Mouse (Mus musculus): ENCODE results near the gene Lrch1. TPM values are rescaled to one million over a fixed set of nuclear protein-coding genes. Genes with fewer than 3 reads are reported as not detected.

The Lrch1 gene
- 10 to 100 TPM; 16.8 to 17.9 TPM for total RNA-seq (2021)

- DNase-seq (ENCODE audit: low spot score) = peak; percentile 74
- intact Hi-C loops (cut with DNase I) = loop anchor here (2.0 to 5.0 kb wide), 4 partner anchors 33 to 95 kb away; no protein-coding TSS in a partner anchor
These were observed at the start of gene Lrch1 for GRCm38 (mm10) chr14:74947376-74948013. Gene Lrch1 (minus strand): TSS chr14:74947876.

- no peak for DNase-seq (ENCODE audit: low spot score)
- intact Hi-C loops (cut with DNase I) = no loop called here
These were observed 49.4 kb upstream of the Lrch1 start for GRCm38 (mm10) chr14:74997041-74997440.

GRCm38 (mm10) chr14:74996556-74996955 is 48.9 kb upstream of the Lrch1 start:
- intact Hi-C loops (cut with DNase I) = no loop called here
- DNase-seq (ENCODE audit: low spot score) = no peak

GRCm38 (mm10) chr14:74990504-74990903 is 42.8 kb upstream of the Lrch1 start:
- DNase-seq (ENCODE audit: low spot score) = no peak
- intact Hi-C loops (cut with DNase I) = loop anchor here (1.0 kb wide), 1 partner anchor 226 kb away; no protein-coding TSS in a partner anchor

GRCm38 (mm10) chr14:74989909-74990308 is 42.2 kb upstream of the Lrch1 start:
- intact Hi-C loops (cut with DNase I) = loop anchor here (1.0 to 5.0 kb wide), 2 partner anchors 43 to 226 kb away; partner anchors contain the start of gene Lrch1
- DNase-seq (ENCODE audit: low spot score) = no peak

- intact Hi-C loops (cut with DNase I) = loop anchor here (5.0 kb wide), 1 partner anchor 42 kb away; the partner anchor contains the start of gene Lrch1
- no peak for DNase-seq (ENCODE audit: low spot score)
These were observed 41.6 kb upstream of the Lrch1 start for GRCm38 (mm10) chr14:74989322-74989721.

GRCm38 (mm10) chr14:74986527-74986926 is 38.9 kb upstream of the Lrch1 start:
- DNase-seq (ENCODE audit: low spot score) = no peak
- intact Hi-C loops (cut with DNase I) = loop anchor here (5.0 kb wide), 1 partner anchor 39 kb away; the partner anchor contains the start of gene Lrch1

- no peak for DNase-seq (ENCODE audit: low spot score)
- intact Hi-C loops (cut with DNase I) = loop anchor here (5.0 kb wide), 1 partner anchor 38 kb away; the partner anchor contains the start of gene Lrch1
These were observed 38.0 kb upstream of the Lrch1 start for GRCm38 (mm10) chr14:74985658-74986057.

GRCm38 (mm10) chr14:74984817-74985391 is 37.2 kb upstream of the Lrch1 start:
- intact Hi-C loops (cut with DNase I) = loop anchor here (5.0 kb wide), 1 partner anchor 38 kb away; the partner anchor contains the start of gene Lrch1
- DNase-seq (ENCODE audit: low spot score) = no peak

- no peak for DNase-seq (ENCODE audit: low spot score)
- intact Hi-C loops (cut with DNase I) = no loop called here
These were observed 35.4 kb upstream of the Lrch1 start for GRCm38 (mm10) chr14:74983079-74983478.

- DNase-seq (ENCODE audit: low spot score) = no peak
- intact Hi-C loops (cut with DNase I) = no loop called here
These were observed 33.3 kb upstream of the Lrch1 start for GRCm38 (mm10) chr14:74981016-74981415.

- intact Hi-C loops (cut with DNase I) = no loop called here
- no peak for DNase-seq (ENCODE audit: low spot score)
These were observed 29.3 kb upstream of the Lrch1 start for GRCm38 (mm10) chr14:74976972-74977371.

GRCm38 (mm10) chr14:74974136-74974651 is 26.5 kb upstream of the Lrch1 start:
- intact Hi-C loops (cut with DNase I) = no loop called here
- peak; percentile 14 for DNase-seq (ENCODE audit: low spot score)

GRCm38 (mm10) chr14:74972687-74973086 is 25.0 kb upstream of the Lrch1 start:
- intact Hi-C loops (cut with DNase I) = no loop called here
- DNase-seq (ENCODE audit: low spot score) = no peak

GRCm38 (mm10) chr14:74972216-74972615 is 24.5 kb upstream of the Lrch1 start:
- intact Hi-C loops (cut with DNase I) = no loop called here
- no peak for DNase-seq (ENCODE audit: low spot score)

- intact Hi-C loops (cut with DNase I) = no loop called here
- DNase-seq (ENCODE audit: low spot score) = no peak
These were observed 15.7 kb upstream of the Lrch1 start for GRCm38 (mm10) chr14:74963402-74963764.

- DNase-seq (ENCODE audit: low spot score) = no peak
- intact Hi-C loops (cut with DNase I) = no loop called here
These were observed 15.2 kb upstream of the Lrch1 start for GRCm38 (mm10) chr14:74962713-74963401.

GRCm38 (mm10) chr14:74960568-74960967 is 12.9 kb upstream of the Lrch1 start:
- intact Hi-C loops (cut with DNase I) = no loop called here
- DNase-seq (ENCODE audit: low spot score) = no peak

- intact Hi-C loops (cut with DNase I) = no loop called here
- no peak for DNase-seq (ENCODE audit: low spot score)
These were observed 9.0 kb upstream of the Lrch1 start for GRCm38 (mm10) chr14:74956702-74957101.

GRCm38 (mm10) chr14:74956234-74956633 is 8.6 kb upstream of the Lrch1 start:
- intact Hi-C loops (cut with DNase I) = no loop called here
- DNase-seq (ENCODE audit: low spot score) = no peak

All from heart, postnatal 25 days (tissue).